Mouse (Mus musculus) intestine, embryonic 14.5 days (tissue): ENCODE data around the gene Ubl3. TPM values are rescaled to one million over a fixed set of nuclear protein-coding genes. Genes with fewer than 3 reads are reported as not detected.

ENCODE experiments used
- ATAC-seq: fragments of 200-750 bp; cut with Nextera tagmentation; replicated peaks from 2 replicates; pipeline ENCODE4 v1.8.0; 2017; ENCODE audit warnings: low read depth, moderate number of reproducible peaks, moderate TSS enrichment, moderate library complexity; ENCODE audit not compliant: low FRiP score, low TSS enrichment
- DNase-seq: peaks from one replicate; pipeline ENCODE4 v3.0.0-alpha.2; 2018; ENCODE audit warnings: low spot score
- H3K27ac ChIP-seq: fragments of 300-500 bp; sonication (generic); 2 replicates; pipeline ENCODE4 v1.5.1; 2014; ENCODE audit warnings: low read depth, mild to moderate bottlenecking, control low read depth
- H3K27me3 ChIP-seq: fragments of 300-500 bp; sonication (generic); replicated peaks from 2 replicates; pipeline ENCODE4 v1.6.1; 2014; ENCODE audit warnings: low read length, control low read depth; ENCODE audit not compliant: control insufficient read depth, insufficient read depth
- H3K36me3 ChIP-seq: fragments of 300-500 bp; sonication (generic); 2 replicates; pipeline ENCODE4 v1.6.1; 2014; ENCODE audit warnings: low read length, control low read depth; ENCODE audit not compliant: control insufficient read depth, insufficient read depth
- H3K4me1 ChIP-seq: fragments of 300-500 bp; sonication (generic); replicated peaks from 2 replicates; pipeline ENCODE4 v1.6.1; 2014; ENCODE audit warnings: low read length, control low read depth, mixed read lengths; ENCODE audit not compliant: control insufficient read depth, insufficient read depth
- H3K4me2 ChIP-seq: fragments of 300-500 bp; sonication (generic); 2 replicates; pipeline ENCODE4 v1.6.1; 2014; ENCODE audit warnings: low read length
- H3K4me3 ChIP-seq: fragments of 300-500 bp; sonication (generic); 2 replicates; pipeline ENCODE4 v1.5.1; 2014; ENCODE audit warnings: low read depth, low read length, control low read depth, mixed read lengths
- H3K9ac ChIP-seq: fragments of 300-500 bp; sonication (generic); 2 replicates; pipeline ENCODE4 v1.6.1; 2014; ENCODE audit warnings: mild to moderate bottlenecking, low read length
- H3K9me3 ChIP-seq: fragments of 300-500 bp; sonication (generic); 2 replicates; pipeline ENCODE4 v1.6.1; 2016; ENCODE audit warnings: low read length, control low read depth; ENCODE audit not compliant: control insufficient read depth
- WGBS: fragments of 180-500 bp; shearing (Covaris S2); extraction: QIAGEN DNeasy Blood & Tissue Kit; methylation state at CpG from one replicate; pipeline ENCODE4 v1.1.7; 2014; 5-methylcytosine and 5-hydroxymethylcytosine counted together
- polyA plus RNA-seq: library from polyadenylated mRNA; unstranded; fragments of >200 nt; fragmentation: Nextera tagmentation; extraction: Ambion mirVana; gene quantifications from 2 replicates; pipeline ENCODE4 v1.2.1, GENCODE M21; 2014

Ubl3 gene
- polyA plus RNA-seq, 1 experiment from 2014 or later, result 75.4 TPM

DNA sequence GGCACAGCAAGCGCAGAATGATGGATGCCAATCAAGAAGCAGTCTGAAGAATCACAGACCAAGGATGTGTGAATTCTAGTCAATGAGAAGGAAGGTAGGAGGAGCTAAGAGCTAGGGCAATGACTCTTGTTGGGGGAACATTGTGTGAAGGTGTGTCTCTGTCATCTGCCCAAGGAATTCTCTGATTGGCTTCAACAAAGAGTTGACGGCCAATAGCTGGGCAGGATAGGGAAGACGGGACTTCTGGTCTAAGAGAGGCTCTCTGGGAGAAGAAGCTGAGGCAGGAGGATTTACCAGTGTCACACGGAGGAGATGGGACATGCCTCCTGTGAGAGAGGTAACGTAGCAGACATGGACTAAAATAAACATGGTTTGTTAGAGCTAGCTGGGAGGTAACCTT lies 86.5 kb downstream of the Ubl3 start:
- H3K27me3 ChIP-seq, result no peaks in the 10 kb centered on the region
- no peak overlapping the region for H3K27ac ChIP-seq
- 78% methylated on average over 5 of the region's 5 CpGs for WGBS
- no peak overlapping the region for H3K4me2 ChIP-seq
- no peak overlapping the region for H3K9ac ChIP-seq
- ATAC-seq, result no peak
- DNase-seq, result no peak
- no peaks in the 10 kb centered on the region for H3K9me3 ChIP-seq
- H3K4me1 ChIP-seq, result peaks cover 8% of the 10 kb centered on the region; the same call in 1 of the 2 replicates
- no peak overlapping the region for H3K4me3 ChIP-seq
- H3K36me3 ChIP-seq, result no peaks in the 10 kb centered on the region

- ATAC-seq, result no peak
- Histone ChIP-seq H3K36me3 (no peaks in the 10 kb centered on the region), H3K4me1 (peaks cover 8% of the 10 kb centered on the region; the same call in 1 of the 2 replicates), H3K27me3 (no peaks in the 10 kb centered on the region), H3K4me3 (no peak overlapping the region), H3K27ac (no peak overlapping the region), H3K4me2 (no peak overlapping the region), H3K9me3 (peaks cover 3% of the 10 kb centered on the region; the same call in 1 of the 2 replicates), H3K9ac (no peak overlapping the region)
- no peak for DNase-seq
- WGBS, result 96% methylated on average over 9 of the region's 9 CpGs
These were observed 87.5 kb downstream of the Ubl3 start for GRCm38 (mm10) chr5:148465091-148465490.

DNA sequence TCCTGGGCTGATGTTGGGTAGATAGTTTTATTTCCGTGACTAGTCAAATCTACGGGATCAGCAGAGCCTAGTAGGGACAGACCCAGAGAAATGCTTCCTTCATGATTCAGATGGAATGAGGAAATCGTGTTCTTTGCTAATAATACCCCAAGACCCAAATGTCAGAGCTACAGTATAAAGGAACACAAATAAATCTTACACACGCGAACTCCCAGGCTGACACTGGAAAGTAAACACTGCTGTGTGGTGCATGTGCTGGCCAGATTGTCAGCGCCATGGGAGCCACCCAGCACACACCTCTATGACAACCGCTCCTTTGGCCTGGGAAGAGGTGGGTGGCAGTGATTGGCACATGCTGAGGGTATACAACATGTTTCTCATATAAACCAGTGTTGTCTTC lies 88.1 kb downstream of the Ubl3 start:
- Histone ChIP-seq H3K4me1 (peaks cover 8% of the 10 kb centered on the region; the same call in 1 of the 2 replicates), H3K27me3 (no peaks in the 10 kb centered on the region), H3K9me3 (peaks cover 3% of the 10 kb centered on the region; the same call in 1 of the 2 replicates), H3K9ac (no peak overlapping the region), H3K36me3 (no peaks in the 10 kb centered on the region), H3K4me3 (no peak overlapping the region), H3K27ac (no peak overlapping the region; the same call in 1 of the 2 replicates), H3K4me2 (no peak overlapping the region)
- DNase-seq, result no peak
- no peak for ATAC-seq
- WGBS, result 37% methylated on average over 7 of the region's 7 CpGs

- Histone ChIP-seq H3K4me2 (no peak overlapping the region), H3K9me3 (peaks cover 3% of the 10 kb centered on the region; the same call in 1 of the 2 replicates), H3K27ac (no peak overlapping the region), H3K27me3 (no peaks in the 10 kb centered on the region), H3K9ac (no peak overlapping the region), H3K4me1 (peaks cover 8% of the 10 kb centered on the region; the same call in 1 of the 2 replicates), H3K4me3 (no peak overlapping the region), H3K36me3 (no peaks in the 10 kb centered on the region)
- 89% methylated on average over 6 of the region's 6 CpGs for WGBS
- DNase-seq (no peak), ATAC-seq (no peak)
These were observed 88.8 kb downstream of the Ubl3 start for GRCm38 (mm10) chr5:148463783-148464294.

Other genes starting within 250 kb of the Ubl3 start
- 36.9 and 43.8 TPM in 2 replicates for gene Slc7a1, start 152.9 kb downstream of the Ubl3 start, polyA plus RNA-seq